Mouse (Mus musculus) thymus, adult 2 months (tissue): Measurements from ENCODE around the gene Copz1. TPM values are rescaled to one million over a fixed set of nuclear protein-coding genes. Genes with fewer than 3 reads are reported as not detected.

Experiments used
- DNase-seq: peaks from one replicate; pipeline ENCODE4 v3.0.0; 2021
- H3K27ac ChIP-seq: fragments of 200-500 bp; 2 replicates; pipeline ENCODE4 v1.5.1; 2012; ENCODE audit warnings: low read length, control low read depth; ENCODE audit not compliant: control insufficient read depth, insufficient read depth
- H3K27me3 ChIP-seq: fragments of 200-500 bp; 2 replicates; pipeline ENCODE4 v1.6.1; 2012; ENCODE audit warnings: mild to moderate bottlenecking, low read length, moderate library complexity, mixed read lengths; ENCODE audit not compliant: control insufficient read depth, insufficient read depth
- H3K36me3 ChIP-seq: fragments of 200-500 bp; 2 replicates; pipeline ENCODE4 v1.6.1; 2012; ENCODE audit warnings: mild to moderate bottlenecking, low read length, moderate library complexity; ENCODE audit not compliant: control insufficient read depth, insufficient read depth
- H3K4me1 ChIP-seq: fragments of 200-500 bp; replicated peaks from 2 replicates; pipeline ENCODE4 v1.6.1; 2012; ENCODE audit warnings: low read length; ENCODE audit not compliant: control insufficient read depth, insufficient read depth
- H3K4me3 ChIP-seq: fragments of 200-500 bp; 2 replicates; pipeline ENCODE4 v1.5.1; 2012; ENCODE audit warnings: mild to moderate bottlenecking, low read length, control low read depth, moderate library complexity; ENCODE audit not compliant: control insufficient read depth, insufficient read depth
- CTCF ChIP-seq: fragments of 200-500 bp; IDR thresholded peaks from 2 replicates; pipeline ENCODE4 v1.5.1; 2012; ENCODE audit warnings: mild to moderate bottlenecking, control low read depth, low read length, moderate library complexity, borderline replicate concordance; ENCODE audit not compliant: control insufficient read depth, poor library complexity, insufficient read depth; ENCODE audit errors: extremely low read depth
- POLR2A ChIP-seq: fragments of 200-500 bp; IDR thresholded peaks from 2 replicates; pipeline ENCODE4 v1.6.1; 2012; ENCODE audit warnings: mild to moderate bottlenecking, low read length, control low read depth, moderate library complexity; ENCODE audit not compliant: control insufficient read depth, poor library complexity, insufficient read depth; ENCODE audit errors: extremely low read depth
- WGBS: fragments of 180-500 bp; shearing (Covaris S2); methylation state at CpG from one replicate; pipeline ENCODE4 v1.1.7; 2018; 5-methylcytosine and 5-hydroxymethylcytosine counted together
- polyA plus RNA-seq: library from polyadenylated mRNA; depleted of rRNA; stranded (reverse); fragments of >200 nt; gene quantifications from 2 replicates; pipeline ENCODE4 v1.2.3, GENCODE M21; 2012

Copz1 gene
- polyA plus RNA-seq, 1 experiment: 124 TPM

GRCm38 (mm10) chr15:103302341-103303021 is 30.0 kb downstream of the Copz1 start:
- 64% methylated on average over 6 of the region's 6 CpGs for WGBS
- H3K27ac ChIP-seq: no peak overlapping the region
- TF ChIP-seq POLR2A (no peak), CTCF (no peak)
- H3K4me3 ChIP-seq: no peak overlapping the region
- H3K36me3 ChIP-seq: peaks cover 14% of the 10 kb centered on the region
- no peaks in the 10 kb centered on the region for H3K27me3 ChIP-seq
- DNase-seq: no peak
- H3K4me1 ChIP-seq: peaks cover 11% of the 10 kb centered on the region

DNA sequence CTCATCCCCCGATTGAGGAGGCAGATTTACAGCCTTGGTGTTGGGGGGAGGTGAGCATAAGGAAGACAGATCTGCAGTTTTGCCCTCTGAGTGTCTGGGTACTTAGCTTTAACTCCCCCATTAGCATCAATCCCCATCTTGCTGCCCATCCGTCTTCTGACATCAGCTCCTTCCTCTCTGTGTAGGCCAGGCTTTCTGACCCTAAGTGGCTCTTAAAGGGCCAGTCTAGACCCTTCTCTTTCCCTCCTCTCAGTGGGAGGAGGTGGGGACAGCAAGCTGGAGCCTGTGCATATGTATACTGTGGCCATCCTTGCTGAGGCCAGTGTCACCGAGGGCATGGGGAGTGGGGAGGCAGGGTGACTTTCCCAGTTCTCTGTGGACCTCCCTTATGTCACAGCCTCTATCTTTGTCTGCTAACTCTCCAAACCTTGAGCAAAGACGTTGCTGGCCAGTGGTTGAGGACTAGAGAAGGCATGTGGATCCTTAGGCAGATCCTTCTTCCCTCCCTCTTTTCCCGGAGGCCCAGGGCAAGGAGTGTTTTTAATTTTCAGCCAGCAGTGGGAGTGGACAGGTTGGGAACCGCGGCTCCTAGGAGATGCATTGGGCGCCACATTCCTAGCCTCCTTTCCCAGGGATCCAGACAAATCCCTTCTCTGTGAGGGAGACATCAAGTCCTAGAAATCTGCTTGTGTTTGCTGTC is 31.6 kb downstream of the Copz1 start:
- H3K4me1 ChIP-seq: peaks cover 11% of the 10 kb centered on the region
- H3K36me3 ChIP-seq: peaks cover 3% of the 10 kb centered on the region; the same call in 1 of the 2 replicates
- no peak overlapping the region for H3K27ac ChIP-seq
- no peaks in the 10 kb centered on the region for H3K27me3 ChIP-seq
- H3K4me3 ChIP-seq: no peak overlapping the region
- WGBS: 45% methylated on average over 8 of the region's 8 CpGs
- TF ChIP-seq CTCF: no peak
- TF ChIP-seq POLR2A: no peak
- DNase-seq: no peak

- H3K4me3 ChIP-seq: peak overlapping the region; percentile 54
- no peaks in the 10 kb centered on the region for H3K27me3 ChIP-seq
- WGBS: 2% methylated on average over 9 of the region's 9 CpGs
- DNase-seq: no peak
- H3K36me3 ChIP-seq: no peaks in the 10 kb centered on the region
- peaks cover 11% of the 10 kb centered on the region for H3K4me1 ChIP-seq
- TF ChIP-seq CTCF (no peak), POLR2A (no peak)
- H3K27ac ChIP-seq: no peak overlapping the region
Observed at GRCm38 (mm10) chr15:103304616-103304969, 32.1 kb downstream of the Copz1 start.

GRCm38 (mm10) chr15:103305070-103305678 is 32.7 kb downstream of the Copz1 start:
- Histone ChIP-seq H3K27ac (no peak overlapping the region), H3K27me3 (no peaks in the 10 kb centered on the region), H3K36me3 (no peaks in the 10 kb centered on the region), H3K4me1 (peaks cover 11% of the 10 kb centered on the region), H3K4me3 (peak overlapping the region; percentile 54)
- peak; percentile 85 for DNase-seq
- TF ChIP-seq CTCF (no peak; the same call in 1 of the 2 replicates), POLR2A (peak; percentile 41; the same call in 1 of the 2 replicates)
- under 1% methylated on average over 71 of the region's 71 CpGs for WGBS

DNA sequence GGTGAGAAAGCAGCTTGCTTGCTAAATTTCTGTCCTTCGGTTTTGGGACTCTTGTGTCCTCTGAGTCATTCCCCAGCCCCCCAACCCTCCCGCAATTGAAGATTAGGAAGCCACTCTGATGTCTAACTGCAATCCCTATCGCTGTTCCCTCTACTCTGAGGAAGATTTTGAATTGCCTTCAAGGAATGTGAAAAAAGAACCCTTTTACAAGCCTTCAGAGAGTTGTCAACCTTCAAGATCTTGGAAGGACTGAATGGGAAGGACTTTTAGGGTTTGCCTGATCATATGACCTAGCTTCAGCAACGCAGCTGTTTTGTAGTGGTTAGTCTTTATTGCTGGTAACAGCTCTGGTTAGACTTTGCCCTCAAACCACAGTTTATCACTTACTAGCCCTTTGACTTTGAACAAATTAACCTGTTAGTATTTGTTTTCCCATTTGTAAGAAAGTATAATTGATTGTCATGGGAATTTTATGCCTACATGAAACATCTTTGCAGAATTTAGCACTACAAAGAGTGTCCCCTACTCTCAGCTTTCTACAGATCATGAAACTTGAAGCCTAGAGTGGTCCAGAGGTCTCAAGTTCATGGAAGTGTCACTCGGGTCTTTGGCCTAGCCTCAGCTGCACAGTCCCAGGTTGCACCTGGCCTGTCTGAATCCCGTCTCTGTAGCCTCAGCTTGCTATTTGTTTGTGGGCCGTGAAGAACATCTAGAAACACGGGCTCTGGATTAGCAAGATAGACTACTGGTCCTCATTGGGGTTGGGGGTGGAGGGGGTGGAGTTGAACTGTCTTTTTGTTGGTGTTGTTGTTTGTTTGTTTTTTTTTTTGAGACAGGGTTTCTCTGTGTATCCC is 33.5 kb downstream of the Copz1 start:
- Histone ChIP-seq H3K4me1 (peaks cover 11% of the 10 kb centered on the region), H3K4me3 (peak overlapping the region; percentile 54), H3K27ac (no peak overlapping the region), H3K36me3 (no peaks in the 10 kb centered on the region), H3K27me3 (no peaks in the 10 kb centered on the region)
- TF ChIP-seq POLR2A (no peak), CTCF (no peak)
- WGBS: 40% methylated on average over 8 of the region's 8 CpGs
- DNase-seq: no peak

DNA sequence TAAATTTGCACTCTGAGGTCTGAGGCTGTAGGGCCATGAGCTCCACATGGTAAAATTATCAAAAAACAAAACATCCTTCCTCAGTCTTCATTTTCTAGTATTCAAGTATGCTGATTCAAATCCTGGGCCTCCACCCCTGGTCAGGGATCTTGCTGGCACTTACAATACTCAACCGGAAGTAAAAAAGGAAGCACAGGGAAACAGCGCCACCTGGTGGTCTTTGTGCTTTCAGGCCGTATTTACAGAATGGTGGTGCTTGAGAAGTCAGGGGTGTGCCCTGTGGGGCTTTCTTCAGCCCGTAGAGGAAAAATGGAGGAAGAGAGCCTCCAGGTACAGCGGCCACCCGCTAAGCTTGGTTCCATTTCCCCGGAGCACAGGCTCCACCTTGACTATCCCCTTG is 34.6 kb downstream of the Copz1 start:
- no peaks in the 10 kb centered on the region for H3K36me3 ChIP-seq
- TF ChIP-seq POLR2A: no peak
- TF ChIP-seq CTCF: peak; percentile 46; the same call in 1 of the 2 replicates
- no peak overlapping the region for H3K27ac ChIP-seq
- no peak overlapping the region for H3K4me3 ChIP-seq
- no peaks in the 10 kb centered on the region for H3K27me3 ChIP-seq
- peak; percentile 90 for DNase-seq
- peaks cover 11% of the 10 kb centered on the region for H3K4me1 ChIP-seq
- WGBS: 1% methylated on average over 7 of the region's 7 CpGs
